Mouse (Mus musculus): ENCODE results near the gene Themis.

Themis gene

GRCm38 (mm10) chr10:28668261-28668660, at the start of gene Themis:
Themis (plus strand) TSS chr10:28668360.
- DNase-seq: no peak

- DNase-seq: no peak
Measured at GRCm38 (mm10) chr10:28619415-28619814, 48.7 kb upstream of the Themis start.

GRCm38 (mm10) chr10:28636096-28636495, 32.1 kb upstream of the Themis start:
- DNase-seq: no peak

GRCm38 (mm10) chr10:28641887-28642286, 26.3 kb upstream of the Themis start:
- DNase-seq: no peak

- no peak for DNase-seq
Measured at GRCm38 (mm10) chr10:28647855-28648254, 20.3 kb upstream of the Themis start.

- DNase-seq: no peak
Measured at GRCm38 (mm10) chr10:28649109-28649899, 18.9 kb upstream of the Themis start.

- DNase-seq: no peak
Measured at GRCm38 (mm10) chr10:28649900-28650160, 18.3 kb upstream of the Themis start.

GRCm38 (mm10) chr10:28651910-28652309, 16.2 kb upstream of the Themis start:
- no peak for DNase-seq

GRCm38 (mm10) chr10:28654733-28655132, 13.4 kb upstream of the Themis start:
- no peak for DNase-seq

- no peak for DNase-seq
Measured at GRCm38 (mm10) chr10:28665141-28665540, 3.0 kb upstream of the Themis start.

- no peak for DNase-seq
Measured at GRCm38 (mm10) chr10:28673931-28674330, 5.8 kb downstream of the Themis start.

GRCm38 (mm10) chr10:28675337-28675736, 7.2 kb downstream of the Themis start:
- no peak for DNase-seq

GRCm38 (mm10) chr10:28694981-28695380, 26.8 kb downstream of the Themis start:
- DNase-seq: no peak

GRCm38 (mm10) chr10:28696032-28696431, 27.9 kb downstream of the Themis start:
- DNase-seq: no peak

GRCm38 (mm10) chr10:28698175-28698574, 30.0 kb downstream of the Themis start:
- DNase-seq: no peak

GRCm38 (mm10) chr10:28721828-28722227, 53.7 kb downstream of the Themis start:
- no peak for DNase-seq

GRCm38 (mm10) chr10:28723266-28723665, 55.1 kb downstream of the Themis start:
- DNase-seq: no peak

- no peak for DNase-seq
Measured at GRCm38 (mm10) chr10:28730122-28730521, 62.0 kb downstream of the Themis start.

- DNase-seq: no peak
Measured at GRCm38 (mm10) chr10:28737953-28738352, 69.8 kb downstream of the Themis start.

GRCm38 (mm10) chr10:28746426-28746825, 78.3 kb downstream of the Themis start:
- DNase-seq: no peak

GRCm38 (mm10) chr10:28753321-28753720, 85.2 kb downstream of the Themis start:
- DNase-seq: no peak

GRCm38 (mm10) chr10:28754927-28755326, 86.8 kb downstream of the Themis start:
- DNase-seq: no peak

GRCm38 (mm10) chr10:28776777-28777402, 108.7 kb downstream of the Themis start:
- DNase-seq: no peak

GRCm38 (mm10) chr10:28799469-28799868, 131.3 kb downstream of the Themis start:
- no peak for DNase-seq

- DNase-seq: no peak
Measured at GRCm38 (mm10) chr10:28805160-28805559, 137.0 kb downstream of the Themis start.
